Mouse (Mus musculus) thymus, postnatal 10 days (tissue): ENCODE results near the gene Arpc1b.

ENCODE experiments used
- DNase-seq, 2 experiments: peaks; one replicate each; pipeline ENCODE4 v3.0.0; 2021; ENCODE audit warnings: low spot score in 2 of 2

Arpc1b gene

GRCm38 (mm10) chr5:145164710-145165109 is 50.7 kb downstream of the Arpc1b start:
- DNase-seq, result no peak

DNA sequence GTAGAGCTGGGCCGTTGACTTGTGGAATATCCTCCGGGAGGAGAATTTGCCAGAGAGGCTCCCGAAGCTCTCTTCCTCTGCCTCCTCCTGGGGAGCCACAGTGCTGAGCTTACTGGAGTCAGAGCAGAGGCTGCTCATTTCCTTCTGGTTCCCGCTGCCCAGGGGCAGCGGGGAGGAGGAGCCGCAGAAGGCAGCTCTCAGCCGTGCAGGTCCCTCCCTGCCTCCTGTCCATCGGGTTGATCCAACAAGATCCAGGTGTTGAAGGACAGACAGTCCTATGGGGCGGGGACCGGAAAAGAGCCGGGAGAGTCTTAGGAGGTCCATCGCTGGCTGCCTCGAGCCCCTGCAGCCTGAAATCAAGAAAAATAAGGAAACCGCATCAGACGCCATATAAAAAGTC is 51.2 kb downstream of the Arpc1b start:
- DNase-seq, result no peak

DNA sequence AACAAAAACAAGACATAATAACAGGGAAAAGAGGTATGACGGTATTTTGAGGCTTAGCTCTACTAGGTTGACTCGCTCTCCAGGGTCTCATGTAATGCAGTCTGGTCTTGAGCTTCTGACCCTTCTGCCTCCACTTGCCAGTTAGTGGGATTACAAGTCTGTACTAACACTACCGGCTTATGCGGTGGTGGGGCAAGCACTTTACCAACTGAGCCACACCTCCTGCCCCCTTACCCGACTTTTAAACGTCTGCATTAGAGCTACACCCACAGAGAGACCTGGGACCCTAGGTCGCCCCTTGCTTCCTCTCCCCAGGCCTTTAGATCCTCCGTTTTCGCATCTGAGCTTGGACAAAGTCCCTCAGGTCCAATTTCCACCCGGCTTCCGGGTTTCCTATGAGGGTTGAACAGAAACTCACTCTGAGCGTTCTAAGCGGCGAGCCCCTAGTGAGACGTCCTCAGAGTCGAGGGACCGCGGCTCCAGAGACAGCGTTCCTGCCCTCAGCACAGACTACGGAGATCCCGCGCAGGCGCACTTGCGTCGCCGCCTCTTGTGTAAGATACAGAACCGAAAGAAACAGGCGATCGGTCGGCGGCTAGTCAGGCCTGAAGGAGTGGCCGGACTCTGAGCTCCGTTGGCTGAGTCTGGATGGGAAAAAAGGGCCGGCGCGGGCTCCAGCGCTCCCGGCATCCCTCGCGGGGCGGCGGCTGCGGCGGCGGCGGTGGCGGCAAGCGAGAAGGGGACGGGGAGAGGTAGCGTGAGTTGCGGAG is 52.7 kb downstream of the Arpc1b start, which contains the start of the genes Ptcd1 and Cpsf4:
Gene Ptcd1 (minus strand): TSS at position 573 of the 770 bp plus-strand sequence.
Gene Cpsf4 (plus strand): TSS at position 678 of the 770 bp plus-strand sequence.
- peak; percentile 96 for DNase-seq

DNA sequence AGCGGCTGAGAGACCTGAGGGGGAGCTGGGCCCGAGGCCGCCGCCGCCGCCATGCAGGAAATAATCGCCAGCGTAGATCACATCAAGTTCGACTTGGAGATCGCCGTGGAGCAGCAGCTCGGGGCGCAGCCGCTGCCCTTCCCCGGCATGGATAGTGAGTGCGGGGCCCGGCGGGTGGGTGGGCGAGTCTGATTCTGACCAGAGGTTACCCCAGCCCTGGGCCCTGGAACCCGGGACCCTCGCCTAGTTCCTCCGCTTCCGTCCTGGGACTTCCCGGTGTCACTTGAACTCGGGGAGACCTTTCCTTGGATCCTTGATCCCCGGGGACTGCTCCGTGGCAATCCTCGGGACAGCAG is 53.3 kb downstream of the Arpc1b start:
- DNase-seq, result no peak

DNA sequence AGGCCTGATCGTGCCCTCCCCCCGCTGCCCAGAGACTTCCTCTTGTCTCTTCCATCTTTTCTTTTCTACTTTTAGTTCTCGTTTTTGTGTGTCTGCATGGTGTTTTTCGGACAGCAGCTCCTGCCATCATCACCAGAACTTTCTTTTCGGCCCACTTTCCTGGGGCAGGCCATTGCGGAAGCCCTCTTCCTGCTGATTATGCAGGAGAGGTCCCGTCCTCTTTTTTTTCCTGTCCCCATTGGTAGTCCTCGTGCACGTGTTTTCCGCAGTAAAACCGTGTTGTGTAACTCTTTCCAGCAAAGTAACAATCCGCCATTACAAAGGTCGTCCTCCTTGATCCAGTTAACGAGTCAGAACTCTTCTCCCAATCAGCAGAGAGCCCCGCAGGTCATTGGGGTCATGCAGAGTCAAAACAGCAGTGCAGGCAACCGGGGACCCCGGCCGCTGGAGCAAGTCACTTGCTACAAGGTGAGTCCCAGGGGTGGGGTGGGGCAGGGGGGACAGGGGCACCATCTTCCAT is 64.5 kb downstream of the Arpc1b start:
- no peak for DNase-seq
